Mouse (Mus musculus): ENCODE data around the gene Igfbp7. TPM values are rescaled to one million over a fixed set of nuclear protein-coding genes. Genes with fewer than 3 reads are reported as not detected.

The Igfbp7 gene
- polyA plus RNA-seq, 1 experiment from 2014 or later = 68.1 TPM

- WGBS = 77% methylated on average over 10 of the region's 10 CpGs
- no peaks in the 10 kb centered on the region for H3K4me1 ChIP-seq (ENCODE audit: control insufficient read depth, insufficient read depth, low read length)
- ATAC-seq = no peak
- H3K9ac ChIP-seq (ENCODE audit: low read length) = no peak overlapping the region
- H3K36me3 ChIP-seq (ENCODE audit: control insufficient read depth, insufficient read depth, low read length) = no peaks in the 10 kb centered on the region
- H3K4me3 ChIP-seq (ENCODE audit: low read depth, low read length) = no peak overlapping the region
- no peak overlapping the region for H3K27ac ChIP-seq (ENCODE audit: low read depth, low read length)
- no peaks in the 10 kb centered on the region for H3K27me3 ChIP-seq (replicated peaks; ENCODE audit: control insufficient read depth, insufficient read depth, low read length)
- no peaks in the 10 kb centered on the region for H3K9me3 ChIP-seq (replicated peaks; ENCODE audit: control insufficient read depth, low read length)
- no peak for DNase-seq (ENCODE audit: low spot score)
- no peak overlapping the region for H3K4me2 ChIP-seq (ENCODE audit: low read length)
Measured at GRCm38 (mm10) chr5:77386596-77387413, 21.0 kb downstream of the Igfbp7 start.

GRCm38 (mm10) chr5:77385900-77386595, 21.8 kb downstream of the Igfbp7 start:
- Histone ChIP-seq H3K36me3 (ENCODE audit: control insufficient read depth, insufficient read depth, low read length) (no peaks in the 10 kb centered on the region), H3K4me1 (ENCODE audit: control insufficient read depth, insufficient read depth, low read length) (no peaks in the 10 kb centered on the region), H3K4me3 (ENCODE audit: low read depth, low read length) (no peak overlapping the region), H3K9me3 (replicated peaks; ENCODE audit: control insufficient read depth, low read length) (no peaks in the 10 kb centered on the region), H3K27me3 (replicated peaks; ENCODE audit: control insufficient read depth, insufficient read depth, low read length) (no peaks in the 10 kb centered on the region), H3K27ac (ENCODE audit: low read depth, low read length) (no peak overlapping the region), H3K9ac (ENCODE audit: low read length) (no peak overlapping the region), H3K4me2 (ENCODE audit: low read length) (no peak overlapping the region)
- ATAC-seq = no peak
- WGBS = 88% methylated on average over 6 of the region's 6 CpGs
- no peak for DNase-seq (ENCODE audit: low spot score)

- Histone ChIP-seq H3K4me3 (ENCODE audit: low read depth, low read length) (no peak overlapping the region), H3K4me1 (ENCODE audit: control insufficient read depth, insufficient read depth, low read length) (no peaks in the 10 kb centered on the region), H3K27ac (ENCODE audit: low read depth, low read length) (no peak overlapping the region), H3K36me3 (ENCODE audit: control insufficient read depth, insufficient read depth, low read length) (no peaks in the 10 kb centered on the region), H3K9ac (ENCODE audit: low read length) (no peak overlapping the region), H3K9me3 (replicated peaks; ENCODE audit: control insufficient read depth, low read length) (no peaks in the 10 kb centered on the region), H3K27me3 (replicated peaks; ENCODE audit: control insufficient read depth, insufficient read depth, low read length) (no peaks in the 10 kb centered on the region), H3K4me2 (ENCODE audit: low read length) (no peak overlapping the region)
- DNase-seq (ENCODE audit: low spot score) (no peak), ATAC-seq (no peak)
- WGBS = 90% methylated on average over 5 of the region's 5 CpGs
Measured at GRCm38 (mm10) chr5:77385221-77385620, 22.6 kb downstream of the Igfbp7 start.

- no peak for ATAC-seq
- no peak overlapping the region for H3K9ac ChIP-seq (ENCODE audit: low read length)
- no peak for DNase-seq (ENCODE audit: low spot score)
- 57% methylated on average over 9 of the region's 9 CpGs for WGBS
- H3K27me3 ChIP-seq (replicated peaks; ENCODE audit: control insufficient read depth, insufficient read depth, low read length) = no peaks in the 10 kb centered on the region
- no peak overlapping the region for H3K4me2 ChIP-seq (ENCODE audit: low read length)
- no peak overlapping the region for H3K27ac ChIP-seq (ENCODE audit: low read depth, low read length)
- H3K36me3 ChIP-seq (ENCODE audit: control insufficient read depth, insufficient read depth, low read length) = no peaks in the 10 kb centered on the region
- no peak overlapping the region for H3K4me3 ChIP-seq (ENCODE audit: low read depth, low read length)
- H3K9me3 ChIP-seq (replicated peaks; ENCODE audit: control insufficient read depth, low read length) = no peaks in the 10 kb centered on the region
- H3K4me1 ChIP-seq (ENCODE audit: control insufficient read depth, insufficient read depth, low read length) = no peaks in the 10 kb centered on the region
Measured at GRCm38 (mm10) chr5:77384724-77385123, 23.1 kb downstream of the Igfbp7 start.

DNA sequence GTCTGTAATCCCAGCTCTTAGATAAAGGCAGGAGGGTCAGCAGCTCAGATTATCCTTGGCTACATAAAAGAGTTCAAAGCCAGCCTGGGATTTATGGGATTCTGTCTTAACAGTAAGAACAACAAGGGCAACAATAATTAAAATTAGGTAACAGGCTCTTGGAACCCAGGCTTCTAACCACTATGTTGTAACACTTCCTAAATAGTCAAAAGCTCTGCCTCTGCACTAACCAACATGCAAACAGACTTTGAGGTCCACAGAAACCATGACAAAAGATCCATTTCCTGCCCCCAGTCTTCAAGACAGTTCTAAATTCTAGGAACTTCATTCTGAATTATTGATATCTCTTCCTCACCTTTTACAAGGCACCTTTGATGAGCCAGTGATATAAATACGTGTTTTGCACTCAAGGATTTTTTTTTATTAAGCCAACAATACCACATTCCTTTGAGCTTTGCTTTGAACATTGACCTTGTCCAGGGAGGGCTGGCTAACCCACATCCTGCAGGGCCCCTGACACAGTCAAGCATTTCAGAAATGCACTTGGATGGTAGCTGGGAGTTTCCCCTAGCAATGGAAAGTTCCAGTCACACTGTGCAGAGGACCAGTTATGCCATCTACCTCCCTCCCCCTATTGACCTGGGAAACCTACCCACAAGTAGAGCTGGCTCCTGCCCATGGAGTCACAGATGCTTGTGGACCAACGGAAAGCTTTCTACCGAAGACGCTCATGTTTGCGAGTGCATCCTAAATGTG, 23.9 kb downstream of the Igfbp7 start:
- Histone ChIP-seq H3K4me2 (ENCODE audit: low read length) (no peak overlapping the region), H3K27me3 (replicated peaks; ENCODE audit: control insufficient read depth, insufficient read depth, low read length) (no peaks in the 10 kb centered on the region), H3K9ac (ENCODE audit: low read length) (no peak overlapping the region), H3K9me3 (replicated peaks; ENCODE audit: control insufficient read depth, low read length) (no peaks in the 10 kb centered on the region), H3K4me3 (ENCODE audit: low read depth, low read length) (no peak overlapping the region), H3K27ac (ENCODE audit: low read depth, low read length) (no peak overlapping the region), H3K36me3 (ENCODE audit: control insufficient read depth, insufficient read depth, low read length) (no peaks in the 10 kb centered on the region), H3K4me1 (ENCODE audit: control insufficient read depth, insufficient read depth, low read length) (no peaks in the 10 kb centered on the region)
- 93% methylated on average over 5 of the region's 5 CpGs for WGBS
- DNase-seq (ENCODE audit: low spot score) (no peak), ATAC-seq (no peak)

DNA sequence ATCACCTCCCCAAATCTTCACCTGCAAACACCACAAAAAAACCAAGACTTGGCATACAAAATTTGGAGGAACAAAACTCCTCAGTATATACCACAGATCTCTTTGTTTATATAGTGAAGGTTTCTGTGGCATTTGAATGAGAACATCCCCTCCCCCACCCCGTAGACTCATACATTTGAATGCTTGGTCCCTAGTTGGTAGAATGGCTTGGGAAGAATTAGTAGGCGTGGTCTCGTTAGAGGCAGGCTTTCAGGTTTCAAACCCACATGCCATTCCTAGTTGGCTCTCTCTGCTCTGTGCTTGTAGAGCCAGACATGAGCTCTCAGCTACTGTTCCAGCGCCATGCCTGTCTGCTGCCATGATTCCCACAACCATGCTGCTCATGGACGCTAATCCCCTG, 26.2 kb downstream of the Igfbp7 start:
- H3K4me1 ChIP-seq (ENCODE audit: control insufficient read depth, insufficient read depth, low read length) = no peaks in the 10 kb centered on the region
- WGBS = 58% methylated on average over 5 of the region's 5 CpGs
- no peak for ATAC-seq
- no peak for DNase-seq (ENCODE audit: low spot score)
- no peaks in the 10 kb centered on the region for H3K27me3 ChIP-seq (replicated peaks; ENCODE audit: control insufficient read depth, insufficient read depth, low read length)
- H3K4me3 ChIP-seq (ENCODE audit: low read depth, low read length) = no peak overlapping the region
- H3K27ac ChIP-seq (ENCODE audit: low read depth, low read length) = no peak overlapping the region
- H3K9ac ChIP-seq (ENCODE audit: low read length) = no peak overlapping the region
- H3K36me3 ChIP-seq (ENCODE audit: control insufficient read depth, insufficient read depth, low read length) = no peaks in the 10 kb centered on the region
- no peaks in the 10 kb centered on the region for H3K9me3 ChIP-seq (replicated peaks; ENCODE audit: control insufficient read depth, low read length)
- no peak overlapping the region for H3K4me2 ChIP-seq (ENCODE audit: low read length)

GRCm38 (mm10) chr5:77381283-77381682, 26.6 kb downstream of the Igfbp7 start:
- Histone ChIP-seq H3K4me2 (ENCODE audit: low read length) (no peak overlapping the region), H3K9me3 (replicated peaks; ENCODE audit: control insufficient read depth, low read length) (no peaks in the 10 kb centered on the region), H3K4me1 (ENCODE audit: control insufficient read depth, insufficient read depth, low read length) (no peaks in the 10 kb centered on the region), H3K9ac (ENCODE audit: low read length) (no peak overlapping the region), H3K4me3 (ENCODE audit: low read depth, low read length) (no peak overlapping the region), H3K27me3 (replicated peaks; ENCODE audit: control insufficient read depth, insufficient read depth, low read length) (no peaks in the 10 kb centered on the region), H3K36me3 (ENCODE audit: control insufficient read depth, insufficient read depth, low read length) (no peaks in the 10 kb centered on the region), H3K27ac (ENCODE audit: low read depth, low read length) (no peak overlapping the region)
- WGBS = 92% methylated on average over 7 of the region's 7 CpGs
- no peak for ATAC-seq
- no peak for DNase-seq (ENCODE audit: low spot score)

- Histone ChIP-seq H3K4me2 (ENCODE audit: low read length) (no peak overlapping the region), H3K9ac (ENCODE audit: low read length) (no peak overlapping the region), H3K9me3 (replicated peaks; ENCODE audit: control insufficient read depth, low read length) (no peaks in the 10 kb centered on the region), H3K27ac (ENCODE audit: low read depth, low read length) (no peak overlapping the region), H3K27me3 (replicated peaks; ENCODE audit: control insufficient read depth, insufficient read depth, low read length) (no peaks in the 10 kb centered on the region), H3K36me3 (ENCODE audit: control insufficient read depth, insufficient read depth, low read length) (no peaks in the 10 kb centered on the region), H3K4me3 (ENCODE audit: low read depth, low read length) (no peak overlapping the region), H3K4me1 (ENCODE audit: control insufficient read depth, insufficient read depth, low read length) (no peaks in the 10 kb centered on the region)
- ATAC-seq = no peak
- WGBS = 88% methylated on average over 17 of the region's 17 CpGs
- DNase-seq (ENCODE audit: low spot score) = no peak
Measured at GRCm38 (mm10) chr5:77380321-77380901, 27.4 kb downstream of the Igfbp7 start.
